Mouse (Mus musculus) activated CD4-positive, CD25-positive, alpha-beta regulatory T cell, adult 9 weeks (primary cell): Measurements from ENCODE around the gene Drc1. TPM values are rescaled to one million over a fixed set of nuclear protein-coding genes. Genes with fewer than 3 reads are reported as not detected.

Experiments
- polyA plus RNA-seq: library from polyadenylated mRNA; unstranded; fragments of 100-300 nt; shearing (Covaris generic); gene quantifications from one replicate; pipeline ENCODE4 v1.2.1, GENCODE M21; 2017

Gene Drc1
- polyA plus RNA-seq, result 4.5 TPM

DNA sequence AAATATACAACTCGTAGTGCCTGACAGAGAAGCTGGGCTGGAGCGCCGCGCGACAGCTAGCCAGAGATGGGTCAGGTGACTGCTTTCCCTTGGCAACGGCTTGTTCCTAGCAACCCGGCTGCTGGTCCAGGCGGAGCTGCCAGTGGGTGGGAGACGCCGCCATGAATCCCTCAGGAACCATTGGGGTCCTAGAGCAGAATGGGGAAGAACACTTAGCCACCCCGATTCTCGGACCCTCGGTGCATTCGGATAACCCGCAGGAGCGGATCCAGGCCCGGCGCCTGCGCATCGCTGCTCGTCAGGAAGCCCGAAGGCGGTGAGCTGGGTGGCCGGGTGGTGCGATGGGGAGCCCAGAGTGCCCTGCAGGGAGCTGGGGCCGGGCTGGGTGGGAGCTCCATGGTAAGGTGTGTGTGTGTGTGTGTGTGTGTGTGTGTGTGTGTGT is at the start of gene Drc1:
Drc1 (plus strand) TSS at position 98 of the 442 bp plus-strand sequence.

DNA sequence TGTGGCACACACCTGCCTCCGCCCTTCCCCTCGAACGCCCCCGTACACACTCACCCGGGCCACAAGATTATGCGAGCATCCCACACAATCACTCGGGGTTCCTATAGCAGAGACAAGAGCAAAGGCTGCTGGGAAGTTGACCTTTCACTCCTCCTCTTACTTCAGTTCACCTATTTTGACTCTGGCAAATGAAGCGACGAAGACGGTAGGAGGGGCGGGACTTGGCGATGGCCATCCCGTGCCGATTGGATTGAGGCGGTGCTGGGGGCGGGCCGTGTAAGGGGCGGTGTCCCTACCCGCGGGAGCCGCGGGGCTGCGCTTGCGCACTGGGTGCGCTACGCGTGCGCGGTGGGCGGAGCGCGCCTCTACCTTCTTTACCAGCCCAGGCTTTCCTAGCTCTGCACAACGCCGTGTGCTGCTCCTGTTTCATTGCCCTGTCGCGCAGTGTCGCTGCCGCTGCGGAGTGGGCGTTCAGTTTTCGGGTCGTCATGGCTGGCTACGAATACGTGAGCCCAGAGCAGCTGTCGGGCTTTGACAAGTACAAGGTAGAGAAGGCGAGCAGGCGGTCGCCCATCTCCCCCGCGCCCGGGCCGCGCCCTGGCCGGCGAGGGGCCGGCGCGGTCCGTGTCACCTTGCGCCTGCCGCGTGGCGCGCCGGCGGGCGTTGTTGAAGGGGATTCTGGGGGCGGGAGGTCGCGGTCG is 48.8 kb upstream of the Drc1 start, which contains the start of gene Selenoi:
Selenoi (plus strand) TSS at position 311 of the 701 bp plus-strand sequence.

Other genes with a start within 250 kb of the Drc1 start
- gene Tyms, start 207.8 kb upstream of the Drc1 start, polyA plus RNA-seq, result 60.9 TPM
- not detected for gene Garem2, start 176.2 kb upstream of the Drc1 start, polyA plus RNA-seq
- gene 3110082J24Rik, start 175.3 kb upstream of the Drc1 start, polyA plus RNA-seq, result not detected
- gene Hadha, start 126.2 kb upstream of the Drc1 start, polyA plus RNA-seq, result 114 TPM
- gene Hadhb, start 126.1 kb upstream of the Drc1 start, polyA plus RNA-seq, result 207 TPM
- gene Adgrf3, start 75.7 kb upstream of the Drc1 start, polyA plus RNA-seq, result 0.24 TPM
- 22.4 TPM for gene Selenoi, start 48.8 kb upstream of the Drc1 start, polyA plus RNA-seq
- not detected for gene Otof, start 180.5 kb downstream of the Drc1 start, polyA plus RNA-seq
- gene 1700001C02Rik, start 184.7 kb downstream of the Drc1 start, polyA plus RNA-seq, result not detected